12 mouse cellular contexts compared by ENCODE assay signal in the genomic region with DNA sequence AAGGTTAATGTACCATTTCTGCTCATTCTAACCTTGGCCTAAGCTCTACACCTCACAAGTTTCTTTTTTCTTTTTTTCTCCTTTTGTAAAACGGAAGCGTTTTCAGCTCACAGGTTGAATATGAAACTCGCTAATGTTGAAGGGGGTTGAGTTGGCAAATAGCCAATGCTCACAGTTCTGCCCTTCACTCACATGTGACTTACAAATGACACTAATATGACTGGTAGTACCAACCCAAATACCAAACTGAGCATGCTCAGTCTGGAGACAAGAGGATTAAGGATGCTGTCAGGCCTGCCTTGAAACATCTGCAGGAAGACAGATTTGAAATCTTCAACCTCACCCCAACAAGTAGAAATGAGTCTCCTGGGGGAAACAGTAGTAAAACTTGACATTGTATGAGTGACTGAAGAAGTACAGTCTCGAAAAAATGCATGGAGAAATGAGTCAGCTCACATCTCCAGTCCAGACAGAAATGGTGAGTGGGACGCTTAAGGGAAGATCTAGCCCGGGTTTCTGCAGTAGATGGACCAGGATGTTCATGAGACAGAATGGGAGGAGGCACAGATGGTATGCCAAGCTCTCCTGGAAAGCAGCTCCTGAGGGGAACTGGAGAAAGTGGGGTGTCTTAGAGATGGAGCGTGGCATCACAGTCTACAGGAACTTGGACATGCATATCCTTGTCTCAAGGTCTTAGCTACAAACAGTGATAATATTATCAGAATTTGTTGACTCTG.
DNase-seq lines count a peak whose midpoint lies in the region; ATAC-seq lines count a peak whose summit lies in the region.
"Had no signal": no experiment of that assay in that cellular context is flagged by ENCODE, and none has a peak within 500 bp of the region (broad histone marks: within the 10 kb centered on the region; RNA-seq: fewer than 3 reads in every experiment).

No protein-coding gene starts in this region.

- H3K9me3 ChIP-seq in midbrain, embryonic 10.5 days (replicated peaks) = no peaks in the 10 kb centered on the region
- no peaks in the 10 kb centered on the region for H3K9me3 ChIP-seq in midbrain, embryonic 13.5 days
- H3K9me3 ChIP-seq in liver, embryonic 15.5 days (replicated peaks) = no peaks in the 10 kb centered on the region
- H3K9me3 ChIP-seq in limb, embryonic 10.5 days (replicated peaks) = no peaks in the 10 kb centered on the region
- H3K9me3 ChIP-seq: G1E; heart, embryonic 12.5 days; neural tube, embryonic 13.5 days had no signal

- no peak overlapping the region for H3K4me2 ChIP-seq in midbrain, embryonic 13.5 days (replicated peaks)
- H3K4me2 ChIP-seq in liver, embryonic 15.5 days = peak overlapping the region; percentile 57
- H3K4me2 ChIP-seq: heart, embryonic 12.5 days; neural tube, embryonic 13.5 days had no signal

- WGBS in midbrain, embryonic 10.5 days = 88% methylated on average over 7 of the region's 7 CpGs
- 81% methylated on average over 7 of the region's 7 CpGs for WGBS in midbrain, embryonic 13.5 days
- WGBS in liver, embryonic 15.5 days (ENCODE audit: insufficient replicate concordance) = 62% methylated on average over 7 of the region's 7 CpGs
- 89% methylated on average over 7 of the region's 7 CpGs for WGBS in limb, embryonic 10.5 days

- intact Hi-C loops in gastrocnemius, postnatal 14 days (cut with DNase I; ENCODE audit: low total_unique reads) = loop anchor here (2.0 to 10.0 kb wide), 3 partner anchors 33 to 181 kb away; a partner anchor contains a TSS

- peak; percentile 72 for ATAC-seq in frontal cortex, adult (ENCODE audit: low TSS enrichment)
- ATAC-seq in midbrain, embryonic 13.5 days = no peak
- no peak for ATAC-seq in liver, embryonic 15.5 days (ENCODE audit: insufficient read depth)
- ATAC-seq: inflammation-experienced regulatory T-cells, adult 6 months had no signal

- no peaks in the 10 kb centered on the region for H3K36me3 ChIP-seq in midbrain, embryonic 10.5 days
- no peaks in the 10 kb centered on the region for H3K36me3 ChIP-seq in midbrain, embryonic 13.5 days
- H3K36me3 ChIP-seq in liver, embryonic 15.5 days (replicated peaks) = no peaks in the 10 kb centered on the region
- H3K36me3 ChIP-seq in limb, embryonic 10.5 days = no peaks in the 10 kb centered on the region
- H3K36me3 ChIP-seq: G1E; heart, embryonic 12.5 days; neural tube, embryonic 13.5 days had no signal

- no peak for DNase-seq in frontal cortex, postnatal 14 days (ENCODE audit: low spot score in 2 of 2)
- DNase-seq in midbrain, embryonic 10.5 days (ENCODE audit: low spot score) = no peak
- DNase-seq in gastrocnemius, postnatal 14 days = no peak
- no peak for DNase-seq in thymus, postnatal 14 days
- no peak for DNase-seq in limb, embryonic 10.5 days (ENCODE audit: low spot score)

- no peak overlapping the region for H3K9ac ChIP-seq in midbrain, embryonic 13.5 days (replicated peaks)
- peak overlapping the region; percentile 26 for H3K9ac ChIP-seq in liver, embryonic 15.5 days
- H3K9ac ChIP-seq: heart, embryonic 12.5 days; neural tube, embryonic 13.5 days had no signal

- H3K27me3 ChIP-seq in midbrain, embryonic 10.5 days (ENCODE audit: low read depth, poor library complexity, severe bottlenecking) = peaks cover 37% of the 10 kb centered on the region
- peaks cover 9% of the 10 kb centered on the region; the same call in 1 of the 2 replicates for H3K27me3 ChIP-seq in midbrain, embryonic 13.5 days
- no peaks in the 10 kb centered on the region for H3K27me3 ChIP-seq in liver, embryonic 15.5 days
- 0 out of 2 replicates have a peak, but pooled peaks cover 3% of the 10 kb centered on the region for H3K27me3 ChIP-seq in limb, embryonic 10.5 days (ENCODE audit: low read depth, poor library complexity, severe bottlenecking)
- H3K27me3 ChIP-seq: heart, embryonic 12.5 days; neural tube, embryonic 13.5 days had no signal

- H3K4me1 ChIP-seq in midbrain, embryonic 10.5 days = peaks cover 57% of the 10 kb centered on the region
- peaks cover 33% of the 10 kb centered on the region for H3K4me1 ChIP-seq in midbrain, embryonic 13.5 days (replicated peaks)
- peaks cover 97% of the 10 kb centered on the region for H3K4me1 ChIP-seq in liver, embryonic 15.5 days (replicated peaks)
- peaks cover 21% of the 10 kb centered on the region for H3K4me1 ChIP-seq in limb, embryonic 10.5 days

- H3K4me3 ChIP-seq in midbrain, embryonic 10.5 days = no peak overlapping the region
- no peak overlapping the region for H3K4me3 ChIP-seq in midbrain, embryonic 13.5 days (replicated peaks)
- H3K4me3 ChIP-seq in liver, embryonic 15.5 days (replicated peaks) = peak overlapping the region; percentile 7; the same call in 1 of the 2 replicates
- no peak overlapping the region for H3K4me3 ChIP-seq in limb, embryonic 10.5 days
- H3K4me3 ChIP-seq: heart, embryonic 12.5 days; neural tube, embryonic 13.5 days had no signal

- peak overlapping the region; percentile 29 for H3K27ac ChIP-seq in midbrain, embryonic 10.5 days (replicated peaks)
- no peak overlapping the region for H3K27ac ChIP-seq in midbrain, embryonic 13.5 days
- peak overlapping the region; percentile 81 for H3K27ac ChIP-seq in liver, embryonic 15.5 days (replicated peaks)
- no peak overlapping the region for H3K27ac ChIP-seq in limb, embryonic 10.5 days
- H3K27ac ChIP-seq: neural tube, embryonic 13.5 days had no signal

Comparison
In these comparisons a context has a peak if more than half of its experiments do, and no peak if none do; other contexts are left out.
1. H3K27ac ChIP-seq: peak in midbrain, embryonic 10.5 days (single experiment) and liver, embryonic 15.5 days (single experiment); none in midbrain, embryonic 13.5 days (single experiment) and limb, embryonic 10.5 days (single experiment).